Mouse (Mus musculus): ENCODE measurements around the gene Nodal.

- TF ChIP-seq POLR2AphosphoS2 (IDR thresholded peaks at IDR 0.05; ENCODE audit: low read depth, low read length) (no peak; the same call in 1 of the 2 replicates), ZKSCAN1 (IDR thresholded peaks at IDR 0.05; ENCODE audit: borderline replicate concordance, low read depth, low read length) (no peak), CTCF (conservative IDR thresholded peaks at IDR 0.05 in 1 of 2, IDR thresholded peaks at IDR 0.05 in 1 of 2; ENCODE audit: low read depth in 2 of 2, low read length in 2 of 2) (no peak), EP300 (IDR thresholded peaks at IDR 0.05; ENCODE audit: low read length) (no peak), ZC3H11A (IDR thresholded peaks at IDR 0.05; ENCODE audit: low read depth, low read length) (no peak), JUN (IDR thresholded peaks at IDR 0.05; ENCODE audit: insufficient read depth, low read depth, low read length) (no peak), CHD1 (IDR thresholded peaks at IDR 0.05; ENCODE audit: low read depth, low read length) (no peak), MYC (IDR thresholded peaks at IDR 0.05; ENCODE audit: low read depth, low read length) (no peak), POLR2A (IDR thresholded peaks at IDR 0.05; ENCODE audit: low read depth, low read length) (no peak), MAX (IDR thresholded peaks at IDR 0.05; ENCODE audit: low read length) (no peak), MAFK (IDR thresholded peaks at IDR 0.05; ENCODE audit: insufficient replicate concordance, low read length) (no peak), E2F4 (IDR thresholded peaks at IDR 0.05; ENCODE audit: insufficient replicate concordance, low read depth, low read length) (no peak)
Observed at GRCm38 (mm10) chr10:61451931-61452617, 34.3 kb downstream of the Nodal start.

All from CH12.LX (cell line).